Mouse (Mus musculus) forebrain, embryonic 14.5 days (tissue): Measurements from ENCODE around the gene Ap1ar. TPM values are rescaled to one million over a fixed set of nuclear protein-coding genes. Genes with fewer than 3 reads are reported as not detected.

Source experiments
- ATAC-seq: fragments of 200-750 bp; cut with Nextera tagmentation; 2 replicates; pipeline ENCODE4 v1.8.0; 2017; ENCODE audit warnings: mild to moderate bottlenecking, moderate library complexity
- DNase-seq: peaks from one replicate; pipeline ENCODE4 v3.0.0-alpha.2; 2015; ENCODE audit warnings: low spot score
- H3K27ac ChIP-seq: fragments of 300-500 bp; sonication (generic); 2 replicates; pipeline ENCODE4 v1.5.1; 2014; ENCODE audit warnings: low read depth, mild to moderate bottlenecking, control low read depth, low read length, moderate library complexity
- H3K27me3 ChIP-seq: fragments of 300-500 bp; sonication (generic); replicated peaks from 2 replicates; pipeline ENCODE4 v1.6.1; 2014; ENCODE audit warnings: low read length, control low read depth, mixed read lengths; ENCODE audit not compliant: control insufficient read depth, insufficient read depth
- H3K36me3 ChIP-seq: fragments of 300-500 bp; sonication (generic); 2 replicates; pipeline ENCODE4 v1.6.1; 2014; ENCODE audit warnings: low read length, control low read depth; ENCODE audit not compliant: control insufficient read depth, insufficient read depth
- H3K4me1 ChIP-seq: fragments of 300-500 bp; sonication (generic); 2 replicates; pipeline ENCODE4 v1.6.1; 2014; ENCODE audit warnings: antibody characterized with exemption, low read length, control low read depth; ENCODE audit not compliant: control insufficient read depth, insufficient read depth
- H3K4me2 ChIP-seq: fragments of 300-500 bp; sonication (generic); 2 replicates; pipeline ENCODE4 v1.6.1; 2014; ENCODE audit warnings: mild to moderate bottlenecking, control low read depth, low read length
- H3K4me3 ChIP-seq: fragments of 300-500 bp; sonication (generic); 2 replicates; pipeline ENCODE4 v1.5.1; 2014; ENCODE audit warnings: low read depth, low read length, control low read depth
- H3K9ac ChIP-seq: fragments of 300-500 bp; sonication (generic); 2 replicates; pipeline ENCODE4 v1.6.1; 2014; ENCODE audit warnings: mild to moderate bottlenecking, low read length, control low read depth, moderate library complexity
- H3K9me3 ChIP-seq: fragments of 300-500 bp; sonication (generic); replicated peaks from 2 replicates; pipeline ENCODE4 v1.6.1; 2016; ENCODE audit warnings: low read length, control low read depth, mixed read lengths; ENCODE audit not compliant: control insufficient read depth
- WGBS: fragments of 180-500 bp; shearing (Covaris S2); extraction: QIAGEN DNeasy Blood & Tissue Kit; methylation state at CpG from one replicate; pipeline ENCODE4 v1.1.7; 2014; 5-methylcytosine and 5-hydroxymethylcytosine counted together
- polyA plus RNA-seq: library from polyadenylated mRNA; unstranded; fragments of >200 nt; fragmentation: Nextera tagmentation; extraction: Ambion mirVana; gene quantifications from 2 replicates; pipeline ENCODE4 v1.2.1, GENCODE M21; 2014

The Ap1ar gene
- polyA plus RNA-seq, 1 experiment from 2014 or later: 42.8 TPM

DNA sequence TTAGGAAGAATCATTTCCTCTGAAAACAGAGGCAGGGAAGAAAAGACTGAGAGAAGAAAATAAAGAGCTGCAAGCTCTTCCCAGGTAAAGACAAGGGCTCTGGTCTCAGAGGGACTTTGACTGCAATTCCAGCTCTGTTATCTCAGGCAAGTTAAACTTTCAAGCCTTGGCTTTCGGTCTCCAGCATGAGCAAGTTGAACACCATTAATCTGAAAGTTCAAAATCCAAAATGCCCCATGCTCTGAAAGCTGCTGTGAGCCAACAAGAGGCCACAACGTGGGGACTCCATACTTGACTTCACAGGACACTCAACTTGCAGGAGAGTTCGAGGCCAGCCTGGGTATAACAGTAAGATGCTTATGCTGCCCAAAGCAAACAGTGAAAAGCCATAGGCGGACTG is 3.3 kb downstream of the Ap1ar start:
- Histone ChIP-seq H3K9me3 (no peaks in the 10 kb centered on the region), H3K4me3 (no peak overlapping the region), H3K9ac (no peak overlapping the region), H3K27me3 (no peaks in the 10 kb centered on the region), H3K27ac (no peak overlapping the region), H3K36me3 (peaks cover 6% of the 10 kb centered on the region; the same call in 1 of the 2 replicates), H3K4me1 (peaks cover 14% of the 10 kb centered on the region), H3K4me2 (no peak overlapping the region)
- DNase-seq (no peak), ATAC-seq (no peak)
- 91% methylated on average over 4 of the region's 4 CpGs for WGBS

DNA sequence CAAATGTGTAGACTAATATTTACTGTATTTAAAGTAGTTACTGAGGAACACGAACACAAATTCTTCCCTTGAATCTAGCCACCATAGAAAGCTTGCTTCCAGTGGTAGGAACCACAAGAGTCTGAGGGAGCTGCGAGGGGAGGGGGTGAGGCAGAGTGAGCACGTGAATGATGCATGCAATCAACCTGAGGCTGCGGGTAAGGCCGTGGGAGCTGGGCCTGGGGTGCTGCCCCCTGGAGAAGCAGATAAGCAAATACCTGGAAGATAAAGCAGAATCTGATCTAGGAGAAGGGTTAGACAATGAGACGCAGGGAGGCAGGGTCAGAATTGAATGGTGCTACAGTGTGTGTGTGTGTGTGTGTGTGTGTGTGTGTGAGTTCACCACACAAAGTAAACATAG is 6.2 kb downstream of the Ap1ar start:
- no peak overlapping the region for H3K9ac ChIP-seq
- DNase-seq: no peak
- H3K27me3 ChIP-seq: no peaks in the 10 kb centered on the region
- no peak overlapping the region for H3K27ac ChIP-seq
- no peak overlapping the region for H3K4me3 ChIP-seq
- peaks cover 8% of the 10 kb centered on the region for H3K4me1 ChIP-seq
- no peak overlapping the region for H3K4me2 ChIP-seq
- peaks cover 6% of the 10 kb centered on the region; the same call in 1 of the 2 replicates for H3K36me3 ChIP-seq
- H3K9me3 ChIP-seq: no peaks in the 10 kb centered on the region
- peak; percentile 23; the same call in 1 of the 2 replicates for ATAC-seq
- 61% methylated on average over 6 of the region's 6 CpGs for WGBS

DNA sequence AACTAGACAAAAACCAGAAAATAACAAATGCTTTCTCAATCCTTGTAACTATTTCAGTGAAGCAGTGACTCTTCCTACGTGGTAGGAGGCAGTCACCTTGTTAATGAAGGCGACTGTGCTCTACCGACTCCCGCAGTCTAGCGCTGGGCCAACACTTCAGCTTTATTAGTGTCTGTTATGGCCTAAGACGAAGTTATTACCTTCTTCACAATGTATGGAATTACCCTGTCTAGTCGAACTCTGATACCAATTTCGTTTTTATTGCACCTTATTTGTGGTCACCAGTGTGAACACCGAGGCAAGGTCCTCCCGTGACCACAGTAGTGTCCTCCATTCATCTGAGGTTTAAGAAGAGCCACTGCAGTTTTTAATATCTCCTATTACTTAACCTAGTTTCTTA is 7.1 kb downstream of the Ap1ar start:
- Histone ChIP-seq H3K9me3 (no peaks in the 10 kb centered on the region), H3K27ac (no peak overlapping the region), H3K27me3 (no peaks in the 10 kb centered on the region), H3K36me3 (peaks cover 6% of the 10 kb centered on the region; the same call in 1 of the 2 replicates), H3K9ac (no peak overlapping the region), H3K4me1 (no peaks in the 10 kb centered on the region; the same call in 1 of the 2 replicates), H3K4me2 (no peak overlapping the region), H3K4me3 (no peak overlapping the region)
- ATAC-seq: no peak
- whole genome bisulfite sequencing: 92% methylated on average over 10 of the region's 10 CpGs
- no peak for DNase-seq

DNA sequence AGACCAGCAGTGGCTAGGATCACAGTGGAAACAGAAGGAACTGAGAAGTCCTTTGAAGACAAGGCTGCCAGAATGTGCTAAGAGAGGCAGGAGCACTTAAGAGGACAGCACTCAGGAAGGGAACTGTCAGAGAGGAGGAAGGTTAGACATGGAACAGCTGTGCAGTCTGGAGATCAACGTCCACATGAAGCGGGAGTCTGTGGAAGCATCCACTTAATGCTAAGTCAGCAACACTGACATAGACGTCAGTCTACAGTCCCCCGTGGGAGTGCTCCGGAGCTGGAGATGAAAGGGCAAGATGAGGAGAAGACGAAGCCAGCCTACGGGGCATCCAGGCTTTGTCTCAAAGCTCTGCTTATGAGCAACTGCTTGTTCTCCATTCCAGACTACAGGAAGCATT is 10.2 kb downstream of the Ap1ar start:
- WGBS: 43% methylated on average over 7 of the region's 7 CpGs
- no peak overlapping the region for H3K4me3 ChIP-seq
- peaks cover 5% of the 10 kb centered on the region for H3K36me3 ChIP-seq
- no peak overlapping the region for H3K9ac ChIP-seq
- H3K27ac ChIP-seq: 0 out of 2 replicates have a peak overlapping the region, but pooled peaks have one; percentile 16
- no peak overlapping the region for H3K4me2 ChIP-seq
- no peaks in the 10 kb centered on the region for H3K27me3 ChIP-seq
- ATAC-seq (peak; percentile 37; the same call in 1 of the 2 replicates), DNase-seq (no peak)
- H3K4me1 ChIP-seq: no peaks in the 10 kb centered on the region
- H3K9me3 ChIP-seq: no peaks in the 10 kb centered on the region

DNA sequence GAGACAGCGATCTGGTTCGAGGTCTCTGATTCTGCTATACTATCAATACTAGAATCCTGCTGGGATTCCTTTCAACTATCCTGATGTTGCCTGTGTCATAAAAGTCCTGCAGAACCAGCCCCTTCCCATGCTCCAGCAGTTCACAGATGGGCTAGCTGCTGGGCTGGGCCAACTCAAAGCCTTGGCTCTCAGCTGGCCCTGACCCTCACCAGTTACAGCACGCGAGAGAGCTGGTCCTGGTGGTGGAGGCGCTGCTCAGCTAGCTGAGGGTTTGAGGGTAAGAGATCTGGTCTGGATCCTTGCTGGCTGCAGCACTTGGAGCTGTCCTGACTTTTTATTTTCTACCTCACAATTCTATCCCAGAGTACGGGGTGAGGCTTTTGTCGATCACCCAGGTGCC is 10.8 kb downstream of the Ap1ar start:
- Histone ChIP-seq H3K36me3 (peaks cover 10% of the 10 kb centered on the region), H3K4me3 (no peak overlapping the region), H3K27ac (no peak overlapping the region), H3K4me2 (no peak overlapping the region), H3K27me3 (no peaks in the 10 kb centered on the region), H3K9ac (no peak overlapping the region), H3K4me1 (no peaks in the 10 kb centered on the region), H3K9me3 (no peaks in the 10 kb centered on the region)
- WGBS: 65% methylated on average over 7 of the region's 7 CpGs
- no peak for ATAC-seq
- no peak for DNase-seq

DNA sequence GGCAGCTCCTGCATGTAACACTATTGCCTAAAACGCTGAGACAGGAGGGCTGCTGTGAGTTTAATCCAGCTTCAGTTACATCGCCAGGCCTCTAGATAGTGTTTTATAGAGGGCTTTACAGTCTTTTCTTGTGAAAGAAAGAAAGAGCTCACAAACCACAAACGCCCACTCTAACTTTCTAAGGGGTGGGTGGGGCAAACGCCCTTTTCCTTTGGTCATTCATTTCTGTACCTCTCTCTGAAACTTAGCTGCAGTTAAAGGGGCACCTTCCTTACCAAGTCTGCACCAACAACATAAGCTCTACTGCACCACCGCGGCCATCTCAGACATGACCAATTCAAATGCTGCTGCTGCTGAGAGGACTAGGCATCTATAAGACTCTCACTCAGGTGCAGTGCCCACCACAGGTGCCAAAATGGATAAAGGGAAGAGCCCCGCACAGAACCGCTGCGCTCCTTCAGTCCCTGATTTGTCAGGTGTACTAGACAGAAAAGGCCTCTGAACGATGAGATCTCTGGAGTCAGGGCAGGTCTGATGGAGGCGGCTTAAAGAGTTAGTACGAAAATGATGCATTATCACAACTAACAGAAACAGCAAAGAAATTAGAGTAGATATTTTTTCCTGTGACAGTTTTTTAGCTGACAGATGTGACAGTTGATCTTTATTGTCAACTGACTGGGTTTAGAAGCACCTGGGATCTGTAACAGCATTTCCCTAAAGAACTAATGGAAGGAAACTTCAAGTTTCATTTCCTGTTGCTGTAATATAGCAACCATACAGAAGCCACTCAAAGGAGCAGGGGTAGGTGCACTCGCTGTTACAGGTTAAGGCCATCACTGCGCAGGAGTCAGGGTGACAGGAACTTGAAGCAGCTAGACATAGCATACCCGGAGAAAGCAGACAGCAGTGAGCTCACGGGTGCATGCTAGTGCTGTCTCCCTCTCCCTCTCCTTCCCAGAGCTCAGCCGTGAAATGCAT is 13.1 kb downstream of the Ap1ar start:
- DNase-seq: no peak
- Histone ChIP-seq H3K27me3 (no peaks in the 10 kb centered on the region), H3K4me3 (no peak overlapping the region), H3K4me1 (no peaks in the 10 kb centered on the region), H3K27ac (no peak overlapping the region), H3K9ac (no peak overlapping the region), H3K4me2 (no peak overlapping the region), H3K9me3 (no peaks in the 10 kb centered on the region), H3K36me3 (peaks cover 20% of the 10 kb centered on the region)
- WGBS: 68% methylated on average over 17 of the region's 17 CpGs
- no peak for ATAC-seq

DNA sequence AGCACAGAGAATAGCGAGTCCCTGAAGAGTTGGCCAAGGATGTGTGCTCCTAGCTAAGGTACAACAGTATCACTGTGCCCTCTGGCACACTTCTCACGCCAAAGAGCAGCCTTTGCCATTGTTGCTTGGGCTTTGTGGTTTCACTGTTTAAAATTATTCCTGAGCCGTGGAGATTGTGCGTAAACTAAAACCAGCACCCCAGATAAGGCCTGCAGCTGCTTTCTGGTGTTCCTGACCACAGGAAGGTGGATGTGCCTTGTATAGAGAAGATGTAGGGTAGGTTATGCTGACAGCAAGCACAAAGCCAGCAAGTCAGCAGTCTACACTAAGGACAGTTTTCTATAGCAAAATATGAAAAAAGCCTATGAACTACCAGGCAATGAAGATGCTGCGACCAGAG is 16.1 kb downstream of the Ap1ar start:
- H3K4me1 ChIP-seq: no peaks in the 10 kb centered on the region
- DNase-seq (no peak), ATAC-seq (no peak)
- H3K27ac ChIP-seq: no peak overlapping the region
- H3K36me3 ChIP-seq: peaks cover 32% of the 10 kb centered on the region
- no peak overlapping the region for H3K9ac ChIP-seq
- no peak overlapping the region for H3K4me2 ChIP-seq
- WGBS: 86% methylated on average over 5 of the region's 5 CpGs
- H3K9me3 ChIP-seq: no peaks in the 10 kb centered on the region
- no peak overlapping the region for H3K4me3 ChIP-seq
- H3K27me3 ChIP-seq: no peaks in the 10 kb centered on the region

DNA sequence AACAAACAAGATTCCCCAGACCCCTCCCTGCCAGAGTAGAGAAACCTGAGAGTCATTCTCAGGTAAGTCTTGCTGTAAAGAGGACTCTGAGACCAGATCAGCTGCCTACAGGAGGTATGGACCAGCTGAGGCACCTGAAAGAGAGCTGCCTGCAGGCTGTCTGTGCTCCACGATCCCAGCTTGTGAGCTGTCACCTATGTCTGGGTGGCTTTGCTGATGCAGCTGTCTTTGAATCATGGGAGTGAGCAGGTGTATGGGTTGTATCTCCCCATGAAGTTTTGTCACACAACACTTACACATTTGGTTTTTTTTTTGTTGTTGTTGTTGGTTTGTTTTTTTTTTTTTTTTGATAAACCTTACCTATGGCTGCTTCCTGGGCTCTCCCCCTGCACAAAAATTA is 16.9 kb downstream of the Ap1ar start:
- H3K9me3 ChIP-seq: no peaks in the 10 kb centered on the region
- H3K4me3 ChIP-seq: no peak overlapping the region
- no peak overlapping the region for H3K9ac ChIP-seq
- WGBS: 88% methylated on average over 1 of the region's 1 CpGs
- no peaks in the 10 kb centered on the region for H3K27me3 ChIP-seq
- H3K4me1 ChIP-seq: no peaks in the 10 kb centered on the region
- DNase-seq: no peak
- H3K4me2 ChIP-seq: no peak overlapping the region
- H3K27ac ChIP-seq: no peak overlapping the region
- no peak for ATAC-seq
- H3K36me3 ChIP-seq: peaks cover 34% of the 10 kb centered on the region
